In genomic region chr8:10945939-10946740, GRCm38 (mm10) we compare ENCODE assay signal across 8 mouse cellular contexts.
DNase-seq lines count a peak whose midpoint lies in the region; ATAC-seq and TF ChIP-seq lines count a peak whose summit lies in the region.

No protein-coding gene starts in this region.

- peak overlapping the region; percentile 60 for H3K4me3 ChIP-seq in E14TG2a.4 (replicated peaks; ENCODE audit: low read length)
- peak overlapping the region; percentile 22 for H3K4me3 ChIP-seq in forebrain, embryonic 15.5 days
- peak overlapping the region; percentile 3; the same call in 1 of the 2 replicates for H3K4me3 ChIP-seq in lung, embryonic 14.5 days (ENCODE audit: low read depth, low read length)
- H3K4me3 ChIP-seq in neural tube, embryonic 15.5 days (replicated peaks), result no peak overlapping the region; the same call in 1 of the 2 replicates

- peak; percentile 89 for DNase-seq in brain, embryonic 14.5 days (ENCODE audit: low read depth)
- peak; percentile 96 to 97 for DNase-seq in heart, postnatal 14 days
- DNase-seq in large intestine, adult 2 months (ENCODE audit: low read depth, low spot score), result peak; percentile 98
- peak; percentile 96 for DNase-seq in lung, embryonic 14.5 days
- peak; percentile 79 to 83 for DNase-seq in thymus, adult 18-20 months

- 10% methylated on average over 23 of the region's 23 CpGs for WGBS in forebrain, embryonic 15.5 days
- under 1% methylated on average over 23 of the region's 23 CpGs for WGBS in large intestine, adult 2 months
- 2% methylated on average over 23 of the region's 23 CpGs for WGBS in lung, embryonic 14.5 days
- 2% methylated on average over 23 of the region's 23 CpGs for WGBS in neural tube, embryonic 15.5 days

- peaks cover 29% of the 10 kb centered on the region for H3K4me1 ChIP-seq in E14TG2a.4 (replicated peaks; ENCODE audit: low read depth, low read length)
- peaks cover 18% of the 10 kb centered on the region for H3K4me1 ChIP-seq in forebrain, embryonic 15.5 days
- H3K4me1 ChIP-seq in lung, embryonic 14.5 days (ENCODE audit: insufficient read depth), result peaks cover 22% of the 10 kb centered on the region
- H3K4me1 ChIP-seq in neural tube, embryonic 15.5 days, result peaks cover 20% of the 10 kb centered on the region

- H3K9me3 ChIP-seq in E14TG2a.4 (ENCODE audit: low read length), result no peaks in the 10 kb centered on the region
- no peaks in the 10 kb centered on the region for H3K9me3 ChIP-seq in forebrain, embryonic 15.5 days
- no peaks in the 10 kb centered on the region for H3K9me3 ChIP-seq in lung, embryonic 14.5 days (ENCODE audit: low read depth, low read length)
- H3K9me3 ChIP-seq in neural tube, embryonic 15.5 days (replicated peaks), result no peaks in the 10 kb centered on the region

- ATAC-seq in forebrain, embryonic 15.5 days (replicated peaks), result peak; percentile 87
- peak; percentile 95 for ATAC-seq in lung, embryonic 14.5 days (ENCODE audit: insufficient read depth)
- peak; percentile 83 for ATAC-seq in neural tube, embryonic 15.5 days (ENCODE audit: low FRiP score)

- H3K4me2 ChIP-seq in forebrain, embryonic 15.5 days (replicated peaks), result peak overlapping the region; percentile 51
- peak overlapping the region; percentile 57 for H3K4me2 ChIP-seq in lung, embryonic 14.5 days
- H3K4me2 ChIP-seq in neural tube, embryonic 15.5 days, result peak overlapping the region; percentile 50

- no peaks in the 10 kb centered on the region for H3K36me3 ChIP-seq in E14TG2a.4 (ENCODE audit: insufficient read depth, low read length)
- H3K36me3 ChIP-seq in forebrain, embryonic 15.5 days, result no peaks in the 10 kb centered on the region
- H3K36me3 ChIP-seq in lung, embryonic 14.5 days (ENCODE audit: insufficient read depth), result no peaks in the 10 kb centered on the region
- no peaks in the 10 kb centered on the region for H3K36me3 ChIP-seq in neural tube, embryonic 15.5 days

- peak overlapping the region; percentile 76 for H3K27ac ChIP-seq in forebrain, embryonic 15.5 days (replicated peaks)
- peak overlapping the region; percentile 83 for H3K27ac ChIP-seq in lung, embryonic 14.5 days (ENCODE audit: low read depth)
- peak overlapping the region; percentile 78 for H3K27ac ChIP-seq in neural tube, embryonic 15.5 days (replicated peaks)

- no peak overlapping the region; the same call in 1 of the 2 replicates for H3K9ac ChIP-seq in forebrain, embryonic 15.5 days (replicated peaks)
- peak overlapping the region; percentile 30; the same call in 1 of the 2 replicates for H3K9ac ChIP-seq in lung, embryonic 14.5 days
- peak overlapping the region; percentile 10; the same call in 1 of the 2 replicates for H3K9ac ChIP-seq in neural tube, embryonic 15.5 days (replicated peaks)

- peaks cover 56% of the 10 kb centered on the region for H3K27me3 ChIP-seq in E14TG2a.4 (ENCODE audit: insufficient read depth, low read length)
- H3K27me3 ChIP-seq in forebrain, embryonic 15.5 days, result peaks cover 9% of the 10 kb centered on the region; the same call in 1 of the 2 replicates
- H3K27me3 ChIP-seq in lung, embryonic 14.5 days (ENCODE audit: insufficient read depth, low read length), result no peaks in the 10 kb centered on the region
- H3K27me3 ChIP-seq in neural tube, embryonic 15.5 days (replicated peaks), result peaks cover 3% of the 10 kb centered on the region; the same call in 1 of the 2 replicates

- intact Hi-C loops in heart, postnatal 14 days (cut with DNase I), result loop anchor here (5.0 kb wide), 1 partner anchor 61 kb away; the partner anchor contains the start of gene Irs2

- TF ChIP-seq CTCF in E14TG2a.4 (conservative IDR thresholded peaks at IDR 0.05; ENCODE audit: low read length), result no peak
- no peak for TF ChIP-seq CTCF in brain, embryonic 14.5 days (IDR thresholded peaks at IDR 0.05; ENCODE audit: borderline replicate concordance, extremely low read depth, insufficient read depth, insufficient read length)
- no peak for TF ChIP-seq CTCF in lung, embryonic 14.5 days (IDR thresholded peaks at IDR 0.05; ENCODE audit: low read depth)

- TF ChIP-seq POLR2A in brain, embryonic 14.5 days (IDR thresholded peaks at IDR 0.05; ENCODE audit: borderline replicate concordance, extremely low read depth, insufficient read depth, insufficient read length, poor library complexity, severe bottlenecking), result no peak
